Mouse (Mus musculus) brain, embryonic 14.5 days (tissue): ENCODE data around the gene 1810043G02Rik. TPM values are rescaled to one million over a fixed set of nuclear protein-coding genes. Genes with fewer than 3 reads are reported as not detected.
"Not testable (repeated sequence)": the region's sequence is repeated elsewhere in the genome, so short reads cannot be mapped to it uniquely, and the experiment has no call there.

Source experiments
- DNase-seq: peaks from one replicate; pipeline ENCODE4 v3.0.0-alpha.2; 2011; ENCODE audit warnings: low read depth
- CTCF ChIP-seq: fragments of 200-500 bp; IDR thresholded peaks from 2 replicates; pipeline ENCODE4 v1.5.1; 2012; ENCODE audit warnings: inconsistent platforms, mild to moderate bottlenecking, moderate library complexity, borderline replicate concordance; ENCODE audit not compliant: insufficient read depth, insufficient read length; ENCODE audit errors: extremely low read depth
- POLR2A ChIP-seq: fragments of 200-500 bp; IDR thresholded peaks from 2 replicates; pipeline ENCODE4 v1.6.1; 2012; ENCODE audit warnings: mild to moderate bottlenecking, inconsistent platforms, borderline replicate concordance; ENCODE audit not compliant: poor library complexity, insufficient read depth, insufficient read length, severe bottlenecking; ENCODE audit errors: extremely low read depth
- polyA plus RNA-seq: library from polyadenylated mRNA; depleted of rRNA; stranded (reverse); fragments of >200 nt; gene quantifications from 2 replicates; pipeline ENCODE4 v1.2.3, GENCODE M21; 2012; rRNA removed

The 1810043G02Rik gene
- 54.5 and 68.2 TPM in 2 replicates for polyA plus RNA-seq

DNA sequence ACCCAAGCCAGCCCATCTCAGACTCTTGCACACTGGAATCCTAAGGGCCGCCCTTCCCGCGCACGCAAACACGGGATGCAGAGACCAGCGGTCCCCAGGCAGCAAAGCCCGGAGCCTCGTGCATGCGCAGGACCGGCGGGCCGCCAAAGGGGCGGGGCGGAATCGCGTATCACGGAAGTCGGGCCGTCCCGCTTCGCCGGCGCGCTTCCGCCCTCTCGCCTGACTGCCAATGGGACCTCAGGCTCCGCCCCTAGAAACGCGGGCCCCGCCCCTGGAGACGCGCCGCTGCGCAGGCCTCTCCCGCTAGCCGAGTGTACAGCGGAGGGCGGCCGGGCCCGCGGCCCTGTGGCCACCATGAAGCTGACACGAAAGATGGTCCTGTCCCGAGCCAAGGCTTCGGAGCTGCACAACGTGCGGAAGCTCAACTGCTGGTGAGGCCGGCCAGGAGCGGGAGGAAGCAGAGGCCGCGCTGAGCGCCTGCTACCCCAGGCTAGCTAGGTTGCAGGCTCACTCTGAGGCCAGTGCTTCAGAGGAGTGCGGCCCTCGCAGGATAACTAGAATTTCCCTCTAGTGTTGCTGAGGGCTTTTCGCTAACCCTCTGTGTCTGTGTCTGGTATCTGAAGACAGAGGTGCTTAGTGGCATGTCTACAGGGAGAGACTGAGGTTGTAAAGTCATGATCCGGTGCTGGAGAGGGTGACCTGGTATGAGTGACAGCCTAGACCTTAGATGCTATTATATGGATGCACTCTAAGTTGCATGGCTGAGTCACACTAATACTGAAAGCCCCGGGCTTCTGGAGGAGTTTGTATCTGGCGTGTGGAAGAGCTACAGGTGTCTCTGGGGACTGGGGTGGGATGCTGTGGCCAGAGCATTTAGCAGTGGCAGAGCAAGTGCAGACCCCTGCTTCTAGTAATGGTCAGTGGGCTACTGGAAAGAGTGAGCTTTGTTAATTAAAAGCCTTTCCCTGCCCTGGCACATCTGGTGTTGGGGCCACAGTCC, at the start of gene 1810043G02Rik:
Gene 1810043G02Rik, plus strand, starts transcription at position 174 of the 1,000 bp plus-strand sequence.
- peak; percentile 98 for DNase-seq
- TF ChIP-seq POLR2A (peak; percentile 53; the same call in 1 of the 2 replicates), CTCF (no peak)

DNA sequence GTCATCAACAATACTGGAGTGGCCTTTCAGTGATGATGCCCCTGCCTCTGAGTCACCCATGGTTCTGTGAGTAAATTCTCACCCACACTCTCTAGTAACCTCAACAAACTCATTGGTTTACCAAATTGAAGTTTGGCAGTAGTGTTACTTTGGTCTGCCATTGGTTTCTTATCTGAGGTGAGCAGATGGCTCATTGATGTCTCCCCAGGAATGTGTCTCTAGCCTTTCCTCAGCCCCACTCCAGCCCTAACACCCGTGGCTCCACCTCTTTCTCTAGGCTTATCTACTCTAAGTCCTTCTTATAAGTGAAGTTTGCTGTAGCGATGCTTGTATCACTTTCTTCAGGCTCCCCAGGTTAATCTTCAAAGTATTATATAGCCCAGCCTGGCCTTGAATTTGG, 38.6 kb upstream of the 1810043G02Rik start:
- TF ChIP-seq POLR2A (no peak), CTCF (no peak)
- DNase-seq, result no peak

DNA sequence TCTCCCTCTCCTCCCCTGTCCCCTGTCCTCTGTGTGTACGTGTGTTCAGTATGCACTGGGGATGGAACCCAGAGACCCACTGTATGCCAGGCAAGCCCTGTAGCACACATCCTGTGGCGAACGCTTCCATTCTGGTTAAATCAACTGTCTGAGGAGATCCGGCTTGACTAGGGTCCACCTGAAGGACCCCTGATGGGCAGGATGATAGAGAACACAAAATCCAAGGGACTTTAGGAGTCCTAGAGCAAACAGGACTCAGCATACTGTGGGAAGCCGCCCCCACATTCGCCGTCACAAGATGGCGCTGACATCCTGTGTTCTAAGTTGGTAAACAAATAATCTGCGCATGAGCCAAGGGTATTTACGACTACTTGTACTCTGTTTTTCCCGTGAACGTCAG, 27.9 kb upstream of the 1810043G02Rik start:
- not testable (repeated sequence) for DNase-seq

DNA sequence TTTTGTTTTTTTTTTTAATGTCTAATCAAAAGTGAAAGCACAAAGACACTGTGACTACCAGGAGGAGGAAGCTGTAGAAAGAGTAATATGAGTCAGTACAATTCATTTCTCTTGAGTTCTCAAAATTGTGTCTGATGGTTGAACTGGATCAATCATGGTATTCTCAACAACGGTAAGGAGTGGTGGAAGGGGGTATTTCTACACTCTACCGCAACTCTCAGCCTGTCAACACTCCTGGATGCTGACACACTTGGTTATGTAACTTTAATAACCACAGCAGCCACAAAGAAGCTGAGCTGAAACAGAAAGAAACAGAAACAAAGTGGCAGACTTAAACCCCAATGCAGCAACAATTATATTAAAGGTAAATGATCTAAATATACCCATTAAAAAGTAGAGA, 15.6 kb upstream of the 1810043G02Rik start:
- DNase-seq, result no peak
- TF ChIP-seq POLR2A (no peak), CTCF (no peak)

DNA sequence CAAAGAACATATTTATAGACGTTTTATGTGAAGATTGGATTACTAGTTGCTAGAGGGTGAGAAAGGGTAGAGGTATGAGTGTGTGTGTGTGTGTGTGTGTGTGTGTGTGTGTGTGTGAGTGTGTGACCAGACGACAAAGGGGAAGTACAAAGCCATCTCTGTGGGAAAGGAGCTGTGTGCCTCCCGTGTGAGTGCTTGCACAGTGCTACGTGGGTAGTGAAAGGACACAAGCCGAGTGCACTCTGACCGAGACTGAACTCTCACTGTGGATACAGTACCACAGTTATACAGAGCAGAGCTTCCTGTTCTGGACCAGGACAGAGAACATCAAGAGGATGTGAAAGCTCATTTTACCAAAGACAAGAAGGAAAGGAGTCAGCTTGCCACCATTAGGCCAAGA, 14.4 kb upstream of the 1810043G02Rik start:
- no peak for TF ChIP-seq CTCF
- TF ChIP-seq POLR2A, result no peak
- no peak for DNase-seq

DNA sequence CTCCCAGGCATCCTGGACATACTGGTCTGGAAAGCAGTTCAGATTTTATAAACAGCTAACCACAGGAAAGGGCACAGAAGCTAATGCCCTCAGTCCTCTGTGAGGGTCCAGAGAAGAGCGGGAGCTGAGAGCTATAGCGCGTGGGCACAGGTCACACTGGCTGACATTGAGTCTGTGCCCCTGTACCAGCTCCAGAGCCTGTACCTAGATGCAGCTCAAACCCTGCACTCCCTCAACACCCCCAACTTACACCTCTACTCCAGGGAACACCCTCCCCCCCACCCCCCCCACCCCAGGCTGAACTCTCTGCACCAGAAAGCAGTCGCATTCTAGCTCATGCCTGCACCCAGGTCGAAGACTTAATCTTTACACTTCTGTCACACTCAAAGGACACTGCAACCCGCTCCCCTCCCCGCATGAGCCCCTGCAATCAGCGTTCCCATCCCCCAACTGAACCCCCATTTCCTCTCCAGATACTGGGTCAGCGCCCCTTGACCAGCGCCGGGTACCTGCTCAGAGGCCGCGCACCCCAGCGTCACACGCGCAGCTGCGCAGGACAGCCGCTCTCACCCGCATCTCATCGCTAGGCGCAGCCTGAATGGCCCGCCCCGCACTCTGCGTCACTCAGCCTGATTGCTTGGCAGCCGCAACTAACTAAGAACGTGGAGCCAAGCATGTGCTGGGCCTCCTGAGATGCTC, 8.9 kb upstream of the 1810043G02Rik start:
- peak; percentile 82 for DNase-seq
- TF ChIP-seq CTCF (no peak), POLR2A (no peak)

DNA sequence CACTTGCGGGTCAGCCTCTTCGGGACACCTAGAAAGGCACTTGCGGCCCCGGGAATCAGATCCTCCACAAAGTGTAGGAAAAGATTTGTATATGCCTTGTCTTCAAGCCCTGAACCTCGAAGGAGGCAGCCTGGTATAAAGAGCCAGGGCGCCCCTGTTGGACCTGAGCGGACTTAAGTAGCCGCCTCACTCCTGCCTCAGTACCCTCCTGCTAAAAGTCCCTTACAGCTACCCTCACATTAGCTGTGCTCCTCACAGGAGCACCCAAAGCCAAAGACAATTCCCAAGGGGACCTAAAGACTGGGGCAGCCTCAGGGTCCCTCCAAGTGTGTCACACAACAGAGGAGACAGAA, 8.4 kb upstream of the 1810043G02Rik start:
- TF ChIP-seq CTCF (no peak), POLR2A (no peak)
- no peak for DNase-seq

DNA sequence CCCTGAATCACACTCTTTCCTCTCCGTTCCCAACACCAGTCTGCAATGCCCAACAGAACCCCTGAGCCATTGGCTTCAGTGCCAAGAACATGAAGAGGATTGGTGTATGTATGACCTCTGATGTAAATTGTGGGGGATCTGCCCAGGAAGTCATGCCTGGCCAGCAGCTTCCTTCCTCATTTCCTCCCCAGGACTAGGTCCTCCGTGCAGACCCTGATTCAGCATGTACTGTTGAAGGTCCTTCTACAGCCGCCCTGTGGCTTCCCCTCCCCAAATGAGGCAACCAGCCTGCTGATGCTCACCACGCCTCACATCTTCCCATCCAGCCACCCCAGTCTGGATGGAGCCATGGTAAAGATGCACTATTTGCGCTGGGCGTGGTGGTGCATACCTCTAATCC, 7.8 kb upstream of the 1810043G02Rik start, which contains the start of gene Trpm2:
Gene Trpm2, minus strand, starts transcription at position 83 of the 400 bp plus-strand sequence.
- TF ChIP-seq POLR2A, result no peak
- no peak for DNase-seq

DNA sequence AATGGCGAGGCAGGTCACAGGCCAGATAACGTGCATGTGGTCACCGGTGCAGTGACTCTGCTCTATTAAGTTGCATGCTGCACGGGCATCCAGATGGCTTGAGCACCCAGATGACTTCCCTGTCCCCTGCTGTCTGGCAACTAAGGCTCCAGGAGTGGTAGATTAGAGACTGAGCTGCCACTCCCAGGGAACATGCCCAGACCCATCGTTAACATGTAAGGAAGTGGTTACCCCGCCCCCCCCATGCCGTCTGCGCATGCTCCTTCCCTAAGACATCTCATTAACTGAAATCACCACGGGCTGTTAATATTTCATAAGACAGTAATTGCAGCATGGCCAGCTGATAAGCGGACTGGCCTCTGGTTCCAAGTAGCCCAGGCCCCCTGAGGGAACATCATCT, 7.1 kb upstream of the 1810043G02Rik start:
- no peak for TF ChIP-seq POLR2A
- TF ChIP-seq CTCF, result no peak
- DNase-seq, result peak; percentile 30

DNA sequence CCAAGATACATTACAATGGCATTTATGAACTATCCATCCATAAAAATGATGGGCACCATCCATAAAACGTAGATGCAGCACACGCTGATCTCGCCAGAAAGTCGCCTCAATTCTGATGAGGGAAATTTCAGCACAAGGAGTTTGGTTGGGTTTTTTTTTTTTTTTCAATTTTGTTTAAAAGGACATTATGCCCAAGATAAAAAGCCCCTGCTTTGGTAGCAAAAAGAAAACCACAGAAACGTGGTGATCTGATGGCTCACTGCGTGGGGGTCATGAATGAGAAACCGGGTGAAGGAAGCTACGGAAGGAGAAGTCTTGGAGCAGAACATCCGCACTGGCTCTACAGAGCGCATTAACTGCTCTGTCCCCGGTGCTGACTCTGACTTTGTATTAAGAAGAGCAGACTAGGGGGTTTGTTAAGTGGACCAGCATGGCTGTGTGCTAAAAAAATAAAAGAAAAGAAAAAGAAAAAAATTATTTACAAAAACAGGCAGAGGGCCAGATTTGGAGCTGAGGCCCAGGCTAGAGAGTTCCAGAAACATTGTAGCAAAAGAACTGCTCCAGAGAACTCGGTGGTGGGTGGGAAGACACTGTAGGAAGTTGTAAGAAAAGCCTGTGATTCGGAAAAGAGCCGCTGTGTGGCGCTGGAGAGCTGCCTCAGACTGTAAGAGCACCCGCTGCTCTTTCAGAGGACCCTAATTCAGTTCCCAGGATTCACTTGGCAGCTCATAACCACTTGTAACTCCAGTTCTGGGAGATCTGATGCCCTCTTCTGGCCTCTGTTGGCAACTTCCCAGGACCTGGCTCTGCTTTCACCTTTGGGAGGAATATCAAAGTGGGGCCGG, 6.4 kb upstream of the 1810043G02Rik start:
- TF ChIP-seq POLR2A, result no peak
- TF ChIP-seq CTCF, result peak; percentile 40; the same call in 1 of the 2 replicates
- peak; percentile 17 for DNase-seq

DNA sequence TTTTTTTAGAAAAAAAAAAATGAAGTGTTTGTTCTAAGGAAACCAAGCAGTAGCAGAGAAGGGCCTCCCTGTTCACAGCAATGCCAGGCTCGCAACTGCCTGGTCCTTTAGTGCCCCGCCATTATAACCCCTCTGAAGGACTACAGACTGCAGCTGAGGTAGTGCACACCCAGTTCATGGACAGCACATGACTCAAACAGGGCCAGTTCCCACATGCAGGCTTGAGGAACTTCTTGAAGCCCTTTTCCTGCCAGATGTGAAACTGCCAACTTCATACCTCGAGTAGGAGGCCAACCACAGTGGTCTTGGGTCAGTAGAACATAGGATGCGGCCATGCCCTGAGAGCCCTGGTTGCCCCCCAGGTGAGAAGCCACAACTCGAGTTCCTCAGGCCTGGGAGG, 4.0 kb upstream of the 1810043G02Rik start:
- no peak for TF ChIP-seq CTCF
- no peak for TF ChIP-seq POLR2A
- DNase-seq, result no peak

DNA sequence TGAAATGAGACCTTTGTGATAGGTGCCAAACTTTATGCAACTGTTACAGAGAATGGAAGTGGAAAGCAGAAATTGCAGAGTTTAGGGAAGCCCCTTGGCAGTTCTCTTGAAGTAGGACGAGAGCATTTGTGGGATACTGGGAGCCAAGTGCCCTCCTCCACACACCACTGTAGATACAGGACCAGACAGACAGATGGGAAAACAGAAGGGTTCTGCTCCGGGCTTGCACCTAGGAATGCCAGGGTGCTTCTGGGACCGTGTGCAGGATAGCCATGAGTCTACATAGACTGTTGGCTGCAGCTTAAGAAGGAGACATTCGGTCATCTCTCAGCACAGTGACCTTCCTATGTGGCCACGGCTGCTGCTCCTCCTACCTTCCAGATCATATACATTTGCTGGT, 3.5 kb upstream of the 1810043G02Rik start:
- TF ChIP-seq CTCF (no peak), POLR2A (no peak)
- DNase-seq, result no peak
